Mouse (Mus musculus) forebrain, embryonic 13.5 days (tissue): ENCODE results near the gene Pih1d2. TPM values are rescaled to one million over a fixed set of nuclear protein-coding genes. Genes with fewer than 3 reads are reported as not detected.

Experiments
- polyA plus RNA-seq: library from polyadenylated mRNA; unstranded; fragments of >200 nt; fragmentation: Nextera tagmentation; extraction: Ambion mirVana; gene quantifications from 2 replicates; pipeline ENCODE4 v1.2.1, GENCODE M21; 2015

Pih1d2 gene
- polyA plus RNA-seq, 1 experiment from 2014 or later: 5.0 TPM

Other genes starting within 250 kb of the Pih1d2 start
- 0.24 TPM in 1 of 2 replicates, not detected in the other for gene Plet1, start 122.8 kb upstream of the Pih1d2 start, polyA plus RNA-seq
- 97.0 and 102 TPM in 2 replicates for gene Pts, start 88.6 kb upstream of the Pih1d2 start, polyA plus RNA-seq
- gene Il18, start 62.5 kb upstream of the Pih1d2 start, polyA plus RNA-seq: 16.4 and 17.3 TPM in 2 replicates
- 0.20 and 0.37 TPM in 2 replicates for gene Bco2, start 62.1 kb upstream of the Pih1d2 start, polyA plus RNA-seq
- gene Tex12, start 56.0 kb upstream of the Pih1d2 start, polyA plus RNA-seq: 0.18 TPM in 1 of 2 replicates, not detected in the other
- gene Sdhd, start 13.5 kb upstream of the Pih1d2 start, polyA plus RNA-seq: 214 and 228 TPM in 2 replicates
- 374 and 437 TPM in 2 replicates for gene Timm8b, start 13.4 kb upstream of the Pih1d2 start, polyA plus RNA-seq
- gene Nkapd1, start 143 bp downstream of the Pih1d2 start, polyA plus RNA-seq: 22.4 and 26.1 TPM in 2 replicates
- gene Dlat, start 42.5 kb downstream of the Pih1d2 start, polyA plus RNA-seq: 40.6 and 40.8 TPM in 2 replicates
- 20.2 and 21.4 TPM in 2 replicates for gene Dixdc1, start 122.2 kb downstream of the Pih1d2 start, polyA plus RNA-seq
- gene 2310030G06Rik, start 129.2 kb downstream of the Pih1d2 start, polyA plus RNA-seq: 1.0 and 1.2 TPM in 2 replicates
- gene Cryab, start 134.0 kb downstream of the Pih1d2 start, polyA plus RNA-seq: 4.7 and 6.5 TPM in 2 replicates
- not detected in 2 replicates for gene Hspb2, start 135.0 kb downstream of the Pih1d2 start, polyA plus RNA-seq
- 10.9 and 12.3 TPM in 2 replicates for gene Fdxacb1, start 150.9 kb downstream of the Pih1d2 start, polyA plus RNA-seq
- 33.5 and 38.4 TPM in 2 replicates for gene Alg9, start 157.7 kb downstream of the Pih1d2 start, polyA plus RNA-seq
- gene 1110032A03Rik, start 158.2 kb downstream of the Pih1d2 start, polyA plus RNA-seq: 44.2 and 47.1 TPM in 2 replicates
- 86.3 and 89.7 TPM in 2 replicates for gene Ppp2r1b, start 228.0 kb downstream of the Pih1d2 start, polyA plus RNA-seq